Mouse (Mus musculus) right cerebral cortex, postnatal 4 days (tissue): ENCODE measurements around the gene Vill.
A peak's percentile ranks its signal among the peaks of the same experiment; 100 is the strongest.

ENCODE experiments used
- DNase-seq: peaks from one replicate; pipeline ENCODE4 v3.0.0-alpha.2; 2022

The Vill gene

DNA sequence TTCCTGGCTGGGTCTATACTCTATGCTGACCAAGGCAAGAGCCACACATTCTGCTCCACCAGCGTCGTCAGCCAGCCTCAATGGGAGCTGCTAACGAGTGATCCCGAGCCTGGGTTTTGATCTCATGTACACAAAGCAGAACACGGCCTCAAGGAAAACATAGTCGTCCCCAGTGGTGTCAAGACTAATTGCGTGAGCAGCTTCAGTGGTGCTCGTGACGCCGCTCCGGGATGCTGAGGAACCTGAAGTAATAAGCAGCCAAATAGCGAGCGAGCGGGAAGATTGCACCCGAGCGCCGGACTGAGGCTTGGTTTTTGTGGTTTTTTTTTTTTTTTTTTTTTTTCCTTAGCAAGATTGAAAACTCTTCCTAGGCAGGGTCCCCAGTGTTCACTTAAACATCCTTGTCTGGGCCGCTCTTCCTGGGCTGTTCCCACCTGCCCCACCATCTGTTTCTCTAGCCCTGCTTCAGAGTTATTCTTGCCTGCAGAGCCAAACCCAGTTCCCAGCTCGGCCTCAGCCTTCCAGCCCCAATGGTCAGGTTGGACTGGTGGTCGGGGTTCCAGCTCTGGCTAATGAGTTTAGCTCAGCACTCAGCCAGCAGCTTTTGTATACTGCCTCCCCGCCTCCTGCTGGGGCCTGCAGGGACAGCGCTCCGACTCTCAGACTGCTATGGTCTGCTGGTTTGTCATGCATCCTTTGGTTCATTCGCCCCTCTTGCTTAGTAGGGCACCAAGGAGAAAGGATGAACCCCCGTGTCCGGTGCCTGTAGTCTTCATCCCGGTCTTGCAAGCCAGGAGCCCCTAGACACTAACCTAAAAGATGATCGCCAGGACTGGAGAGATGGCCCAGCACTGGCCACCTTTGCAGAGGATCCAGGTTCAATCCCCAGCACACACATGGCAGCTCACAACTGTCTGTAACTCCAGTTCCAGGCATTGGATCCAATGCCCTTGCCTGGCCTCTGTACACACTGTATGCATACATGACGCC, 17.6 kb upstream of the Vill start:
- no peak for DNase-seq

GRCm38 (mm10) chr9:119035836-119036235, 16.7 kb upstream of the Vill start:
- no peak for DNase-seq

DNA sequence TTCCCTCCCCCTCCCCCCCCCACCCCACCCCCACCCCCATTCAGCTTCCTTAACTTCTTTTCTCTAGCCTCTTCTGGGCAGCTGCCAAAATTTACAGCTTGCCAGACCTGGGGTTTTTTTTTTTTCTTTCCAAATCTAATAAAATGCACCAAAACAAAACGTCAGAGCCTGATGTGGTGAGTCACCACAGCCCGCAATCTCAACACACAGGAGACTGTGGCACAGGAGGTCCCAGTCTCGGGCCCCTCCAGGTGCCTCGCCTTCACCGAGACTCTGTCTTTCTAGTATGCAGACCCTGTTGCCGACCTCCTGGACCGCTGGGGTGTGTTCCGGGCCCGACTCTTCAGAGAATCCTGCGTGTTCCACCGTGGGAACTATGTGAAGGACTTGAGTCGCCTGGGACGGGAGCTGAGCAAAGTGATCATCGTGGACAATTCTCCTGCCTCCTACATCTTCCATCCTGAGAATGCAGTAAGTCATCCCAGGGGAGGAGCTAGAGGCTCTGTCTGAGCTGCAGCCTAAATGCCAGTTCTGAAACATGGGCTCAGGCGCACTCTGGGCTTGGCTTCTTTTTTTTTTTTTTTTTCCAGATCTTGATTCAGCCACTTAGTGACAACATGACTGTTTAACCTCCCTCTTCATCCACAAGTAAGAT, 15.4 kb upstream of the Vill start:
- no peak for DNase-seq

- DNase-seq: no peak
Measured at GRCm38 (mm10) chr9:119038574-119038973, 14.0 kb upstream of the Vill start.

GRCm38 (mm10) chr9:119040101-119040775, 12.3 kb upstream of the Vill start:
- no peak for DNase-seq

DNA sequence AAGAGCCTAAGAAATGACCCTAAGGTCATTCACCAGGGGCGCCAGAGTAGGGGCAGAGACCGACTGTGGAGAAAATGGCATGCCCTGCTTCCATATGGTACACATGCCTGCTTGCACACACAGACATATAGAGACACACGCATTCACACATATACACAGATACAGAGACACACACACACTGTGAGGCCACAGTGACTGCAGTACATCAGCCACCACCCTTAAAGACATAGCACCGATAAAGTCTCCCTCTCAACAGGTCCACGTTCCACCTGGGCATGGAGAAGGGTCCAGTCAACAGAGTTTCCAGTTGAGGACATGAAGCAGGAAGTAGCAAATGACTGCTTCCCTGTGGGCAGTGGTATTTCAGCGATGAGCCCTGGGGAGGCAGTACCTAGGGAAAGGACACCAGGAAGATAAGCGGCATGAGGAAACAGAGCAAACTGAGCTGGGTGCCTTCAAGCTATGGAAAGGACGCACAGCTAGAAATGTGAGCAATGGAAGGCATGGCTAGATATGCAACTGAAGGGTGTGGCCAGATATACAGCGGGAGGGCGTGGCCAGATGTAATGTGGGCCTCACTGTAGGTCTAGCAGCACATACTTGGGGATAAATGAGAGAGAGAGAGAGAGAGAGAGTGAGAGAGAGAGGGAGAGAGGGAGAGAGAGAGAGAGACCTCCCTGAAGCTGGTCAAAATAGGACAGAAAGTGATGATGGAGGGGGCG, 4.2 kb upstream of the Vill start:
- no peak for DNase-seq

DNA sequence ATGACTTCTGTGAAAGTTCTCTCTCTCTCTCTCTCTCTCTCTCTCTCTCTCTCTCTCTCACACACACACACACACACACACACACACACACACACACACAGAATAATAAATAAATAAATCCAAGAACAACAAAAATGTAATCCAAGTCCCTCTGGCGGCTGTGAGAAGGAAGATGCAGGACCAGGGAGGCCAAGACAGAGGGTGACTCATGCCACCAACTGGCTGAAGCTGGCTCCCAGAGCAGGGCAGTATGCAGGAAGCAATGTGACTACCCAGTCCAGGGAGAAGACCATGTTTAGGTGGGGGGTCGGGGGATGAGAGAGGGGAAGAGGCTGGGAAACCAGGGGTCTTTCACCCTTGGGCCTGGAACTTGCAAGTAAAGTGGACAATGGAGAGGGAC, 1.4 kb upstream of the Vill start:
- DNase-seq: no peak

DNA sequence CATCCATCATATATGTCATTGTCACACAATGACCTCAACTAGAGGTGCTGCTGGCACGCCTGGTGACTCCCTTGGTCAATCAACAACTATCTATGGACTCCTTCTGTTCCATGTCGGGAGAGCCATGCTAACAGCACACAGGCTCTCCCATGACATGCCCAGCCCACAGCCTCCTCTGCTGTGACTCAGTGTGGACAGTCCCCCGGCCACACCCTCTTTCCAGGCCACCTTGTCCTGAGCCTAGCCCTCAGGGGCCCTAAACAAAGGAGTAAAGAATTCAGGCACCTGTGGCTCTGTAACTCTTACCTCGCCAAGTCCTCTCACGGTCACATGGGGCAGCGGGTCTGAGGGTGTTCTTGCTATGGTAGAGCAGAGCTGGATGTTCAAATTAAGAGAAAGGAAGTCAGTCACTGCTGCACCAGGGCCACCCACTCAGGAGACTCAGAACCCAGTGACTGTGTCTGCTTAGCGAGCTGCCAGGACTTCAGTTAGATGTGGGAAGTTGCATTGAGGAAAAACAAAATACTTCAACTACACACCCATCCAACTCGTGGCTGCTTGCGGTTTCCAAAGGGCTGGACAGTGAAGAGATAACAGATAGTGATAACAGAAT, 1.5 kb downstream of the Vill start:
- DNase-seq: no peak

DNA sequence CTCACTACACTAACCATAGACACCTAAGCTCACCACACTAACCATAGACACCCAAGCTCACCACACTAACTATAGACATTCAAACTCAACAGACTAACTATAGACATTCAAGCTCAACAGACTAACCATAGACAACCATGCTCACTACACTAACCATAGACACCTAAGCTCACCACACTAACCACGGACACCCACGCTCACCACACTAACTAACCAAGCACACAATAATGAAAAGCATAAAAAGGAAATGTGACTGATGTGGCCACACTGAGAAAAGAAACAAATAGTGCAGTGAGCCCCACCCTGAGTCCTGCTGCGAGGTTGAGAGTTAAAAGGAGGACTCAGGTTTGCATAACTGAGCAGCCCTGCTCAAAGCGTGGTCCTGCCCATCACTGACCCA, 2.8 kb downstream of the Vill start:
- DNase-seq: no peak

- DNase-seq: no peak
Measured at GRCm38 (mm10) chr9:119058245-119058644, 5.7 kb downstream of the Vill start.

GRCm38 (mm10) chr9:119060701-119061100, 8.1 kb downstream of the Vill start:
- no peak for DNase-seq

DNA sequence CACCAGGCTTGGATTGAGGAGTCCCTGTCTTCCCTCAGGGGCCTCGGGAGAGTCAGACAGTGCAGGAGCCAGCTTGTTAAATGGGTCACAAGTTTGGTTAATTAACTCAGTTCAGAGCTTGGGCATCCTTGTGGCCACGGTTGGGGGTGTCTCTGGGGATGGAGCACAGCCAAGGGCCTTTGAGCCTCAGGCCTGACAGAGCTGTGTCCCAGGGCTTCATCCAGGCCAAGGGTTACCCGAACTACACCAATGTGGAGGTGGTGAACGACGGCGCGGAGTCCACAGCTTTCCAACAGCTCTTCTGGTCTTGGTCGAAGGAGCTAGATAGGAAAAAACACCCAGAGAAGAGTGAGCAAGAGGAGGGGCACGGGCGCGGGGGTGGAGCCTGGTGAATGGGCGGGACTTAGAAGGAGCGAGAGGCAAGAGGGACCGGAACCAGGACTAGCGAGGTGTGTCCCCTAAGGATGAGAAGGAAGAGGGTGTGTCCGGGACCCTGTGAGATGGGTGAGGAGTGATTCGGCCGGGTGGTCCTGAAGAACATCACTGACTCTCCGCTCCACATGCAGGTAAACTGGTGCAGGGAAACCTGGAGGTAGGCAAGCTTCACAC, 10.6 kb downstream of the Vill start:
- no peak for DNase-seq

- DNase-seq: no peak
Measured at GRCm38 (mm10) chr9:119064296-119064695, 11.7 kb downstream of the Vill start.

DNA sequence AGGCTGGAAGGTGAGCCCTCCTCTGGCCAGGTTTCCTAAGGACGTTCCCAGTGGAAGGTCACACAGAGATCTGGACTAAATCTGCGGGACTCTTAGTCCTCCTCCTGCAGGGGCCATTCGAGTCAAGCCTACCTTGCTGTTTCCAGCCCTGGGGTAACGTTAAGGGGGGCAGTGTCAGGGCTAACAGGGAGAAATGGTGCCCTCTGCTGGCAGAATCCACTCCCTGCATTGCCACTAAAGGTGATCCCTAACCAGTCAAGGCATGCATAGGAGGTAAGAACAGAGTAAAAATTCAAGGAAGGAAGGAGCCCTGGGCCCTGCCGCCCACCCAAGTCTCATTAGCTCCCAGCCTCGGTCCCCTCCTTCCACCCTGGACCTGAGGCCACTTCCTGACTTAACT, 15.0 kb downstream of the Vill start:
- DNase-seq: peak; percentile 88

GRCm38 (mm10) chr9:119068266-119068665, 15.7 kb downstream of the Vill start:
- DNase-seq: no peak

- no peak for DNase-seq
Measured at GRCm38 (mm10) chr9:119070173-119070825, 17.7 kb downstream of the Vill start.

GRCm38 (mm10) chr9:119071786-119072185, 19.2 kb downstream of the Vill start:
- no peak for DNase-seq

DNA sequence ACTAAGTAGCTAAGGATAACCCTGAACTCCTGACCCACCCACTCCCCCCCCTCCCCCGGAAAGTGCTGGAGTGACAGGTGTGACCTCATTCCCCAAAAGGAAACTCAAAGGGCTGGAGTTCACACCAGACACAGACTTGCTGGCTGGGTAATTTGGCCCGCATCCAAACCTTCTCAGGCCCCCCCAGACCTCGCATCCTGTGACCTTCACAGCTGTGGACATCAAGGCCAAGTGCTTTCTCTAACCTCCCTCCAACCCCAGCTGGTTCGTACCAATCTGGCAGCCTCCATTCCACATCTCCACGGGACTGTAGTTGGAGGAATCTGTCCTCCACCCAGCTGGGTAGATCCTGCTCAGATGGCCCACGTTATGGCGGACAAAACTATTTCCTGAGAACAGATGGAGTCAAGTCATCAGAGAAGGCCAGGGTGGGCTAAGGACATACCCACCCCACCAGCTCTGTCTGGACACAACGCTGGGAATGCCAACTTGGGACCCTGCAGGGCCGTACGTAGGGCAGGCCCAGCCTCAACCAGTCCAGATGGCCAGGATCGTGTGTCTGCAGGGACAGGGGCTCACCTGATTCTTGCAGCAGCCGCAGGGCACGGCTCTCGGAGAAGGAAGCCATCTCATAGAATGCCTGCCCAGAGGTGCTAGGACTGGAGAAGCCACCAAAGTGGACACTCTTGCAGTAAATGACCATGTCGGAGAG, 20.8 kb downstream of the Vill start:
- DNase-seq: no peak

- no peak for DNase-seq
Measured at GRCm38 (mm10) chr9:119075685-119076084, 23.1 kb downstream of the Vill start.

DNA sequence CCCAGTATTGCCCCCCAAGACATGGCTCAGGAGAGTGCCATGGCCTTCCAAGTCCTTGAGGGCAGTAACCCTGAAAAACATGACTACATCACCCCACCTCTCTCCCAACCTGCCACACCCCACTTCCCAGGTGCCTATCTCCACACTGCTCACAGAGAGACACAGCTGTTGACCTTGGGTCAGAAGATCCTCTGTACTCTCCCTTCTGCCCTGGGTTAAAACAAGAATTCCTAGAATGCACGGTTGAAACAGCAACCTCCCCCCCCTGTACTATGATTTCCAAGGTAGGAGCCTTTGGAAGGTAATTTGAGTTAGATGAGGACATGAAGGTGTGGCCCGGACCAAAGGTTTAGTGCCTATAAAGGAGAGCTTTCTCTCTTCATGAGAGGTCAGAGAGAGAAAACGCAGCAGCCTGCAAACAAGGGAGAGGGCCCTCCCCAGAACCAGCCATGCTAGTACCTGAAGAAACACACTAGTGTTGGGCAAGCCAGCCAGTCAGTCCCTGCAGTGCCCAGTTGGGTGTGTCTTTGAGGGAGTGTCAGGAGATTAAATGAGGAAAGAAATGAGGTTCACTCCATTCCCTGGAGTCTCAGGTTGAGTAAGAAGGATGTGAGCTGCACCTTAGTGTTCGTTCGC, 27.6 kb downstream of the Vill start:
- no peak for DNase-seq
